Mouse (Mus musculus): ENCODE measurements around the gene Ptprj. TPM values are rescaled to one million over a fixed set of nuclear protein-coding genes. Genes with fewer than 3 reads are reported as not detected.

The Ptprj gene
- polyA plus RNA-seq, 1 experiment: 9.1 TPM

- Histone ChIP-seq H3K4me3 (ENCODE audit: control insufficient read depth, low read depth, low read length) (no peak overlapping the region), H3K4me1 (ENCODE audit: control insufficient read depth, insufficient read depth, low read length) (no peaks in the 10 kb centered on the region), H3K27me3 (ENCODE audit: control insufficient read depth, insufficient read depth, low read length) (no peaks in the 10 kb centered on the region), H3K27ac (ENCODE audit: control insufficient read depth, insufficient read depth, low read depth, low read length) (no peak overlapping the region), H3K36me3 (ENCODE audit: control insufficient read depth, insufficient read depth, low read length) (no peaks in the 10 kb centered on the region)
- no peak for TF ChIP-seq POLR2A (IDR thresholded peaks at IDR 0.05; ENCODE audit: control insufficient read depth, low read depth, low read length)
- no peak for TF ChIP-seq CTCF (IDR thresholded peaks at IDR 0.05; ENCODE audit: control insufficient read depth, insufficient read depth, insufficient replicate concordance, low read depth, low read length)
These were observed 77.1 kb downstream of the Ptprj start for GRCm38 (mm10) chr2:90503182-90503833.

- H3K36me3 ChIP-seq (ENCODE audit: control insufficient read depth, insufficient read depth, low read length): no peaks in the 10 kb centered on the region
- no peak overlapping the region for H3K4me3 ChIP-seq (ENCODE audit: control insufficient read depth, low read depth, low read length)
- H3K27ac ChIP-seq (ENCODE audit: control insufficient read depth, insufficient read depth, low read depth, low read length): no peak overlapping the region
- TF ChIP-seq CTCF (IDR thresholded peaks at IDR 0.05; ENCODE audit: control insufficient read depth, insufficient read depth, insufficient replicate concordance, low read depth, low read length): no peak
- H3K4me1 ChIP-seq (ENCODE audit: control insufficient read depth, insufficient read depth, low read length): no peaks in the 10 kb centered on the region
- H3K27me3 ChIP-seq (ENCODE audit: control insufficient read depth, insufficient read depth, low read length): no peaks in the 10 kb centered on the region
These were observed 77.7 kb downstream of the Ptprj start for GRCm38 (mm10) chr2:90502738-90503137.

GRCm38 (mm10) chr2:90501708-90502107 lies 78.7 kb downstream of the Ptprj start:
- H3K4me3 ChIP-seq (ENCODE audit: control insufficient read depth, low read depth, low read length): no peak overlapping the region
- TF ChIP-seq CTCF (IDR thresholded peaks at IDR 0.05; ENCODE audit: control insufficient read depth, insufficient read depth, insufficient replicate concordance, low read depth, low read length) (no peak), POLR2A (IDR thresholded peaks at IDR 0.05; ENCODE audit: control insufficient read depth, low read depth, low read length) (no peak)
- no peak overlapping the region for H3K27ac ChIP-seq (ENCODE audit: control insufficient read depth, insufficient read depth, low read depth, low read length)
- no peaks in the 10 kb centered on the region for H3K4me1 ChIP-seq (ENCODE audit: control insufficient read depth, insufficient read depth, low read length)
- H3K27me3 ChIP-seq (ENCODE audit: control insufficient read depth, insufficient read depth, low read length): no peaks in the 10 kb centered on the region
- no peaks in the 10 kb centered on the region for H3K36me3 ChIP-seq (ENCODE audit: control insufficient read depth, insufficient read depth, low read length)

- Histone ChIP-seq H3K36me3 (ENCODE audit: control insufficient read depth, insufficient read depth, low read length) (no peaks in the 10 kb centered on the region), H3K4me1 (ENCODE audit: control insufficient read depth, insufficient read depth, low read length) (no peaks in the 10 kb centered on the region), H3K27ac (ENCODE audit: control insufficient read depth, insufficient read depth, low read depth, low read length) (no peak overlapping the region), H3K4me3 (ENCODE audit: control insufficient read depth, low read depth, low read length) (no peak overlapping the region), H3K27me3 (ENCODE audit: control insufficient read depth, insufficient read depth, low read length) (no peaks in the 10 kb centered on the region)
- TF ChIP-seq CTCF (IDR thresholded peaks at IDR 0.05; ENCODE audit: control insufficient read depth, insufficient read depth, insufficient replicate concordance, low read depth, low read length): no peak
- no peak for TF ChIP-seq POLR2A (IDR thresholded peaks at IDR 0.05; ENCODE audit: control insufficient read depth, low read depth, low read length)
These were observed 79.6 kb downstream of the Ptprj start for GRCm38 (mm10) chr2:90500892-90501291.

GRCm38 (mm10) chr2:90499002-90499401 lies 81.4 kb downstream of the Ptprj start:
- Histone ChIP-seq H3K27me3 (ENCODE audit: control insufficient read depth, insufficient read depth, low read length) (no peaks in the 10 kb centered on the region), H3K36me3 (ENCODE audit: control insufficient read depth, insufficient read depth, low read length) (no peaks in the 10 kb centered on the region), H3K27ac (ENCODE audit: control insufficient read depth, insufficient read depth, low read depth, low read length) (no peak overlapping the region), H3K4me3 (ENCODE audit: control insufficient read depth, low read depth, low read length) (no peak overlapping the region), H3K4me1 (ENCODE audit: control insufficient read depth, insufficient read depth, low read length) (no peaks in the 10 kb centered on the region)
- no peak for TF ChIP-seq CTCF (IDR thresholded peaks at IDR 0.05; ENCODE audit: control insufficient read depth, insufficient read depth, insufficient replicate concordance, low read depth, low read length)

- TF ChIP-seq CTCF (IDR thresholded peaks at IDR 0.05; ENCODE audit: control insufficient read depth, insufficient read depth, insufficient replicate concordance, low read depth, low read length): no peak
- no peak for TF ChIP-seq POLR2A (IDR thresholded peaks at IDR 0.05; ENCODE audit: control insufficient read depth, low read depth, low read length)
These were observed 82.9 kb downstream of the Ptprj start for GRCm38 (mm10) chr2:90497551-90497950.

GRCm38 (mm10) chr2:90496680-90497074 lies 83.8 kb downstream of the Ptprj start:
- Histone ChIP-seq H3K27me3 (ENCODE audit: control insufficient read depth, insufficient read depth, low read length) (no peaks in the 10 kb centered on the region), H3K4me3 (ENCODE audit: control insufficient read depth, low read depth, low read length) (no peak overlapping the region), H3K4me1 (ENCODE audit: control insufficient read depth, insufficient read depth, low read length) (no peaks in the 10 kb centered on the region), H3K36me3 (ENCODE audit: control insufficient read depth, insufficient read depth, low read length) (no peaks in the 10 kb centered on the region), H3K27ac (ENCODE audit: control insufficient read depth, insufficient read depth, low read depth, low read length) (no peak overlapping the region)
- no peak for TF ChIP-seq POLR2A (IDR thresholded peaks at IDR 0.05; ENCODE audit: control insufficient read depth, low read depth, low read length)
- no peak for TF ChIP-seq CTCF (IDR thresholded peaks at IDR 0.05; ENCODE audit: control insufficient read depth, insufficient read depth, insufficient replicate concordance, low read depth, low read length)

More at GRCm38 (mm10) chr2:90497551-90497950, 82.9 kb downstream of the Ptprj start:
- H3K4me1 ChIP-seq (ENCODE audit: control insufficient read depth, insufficient read depth, low read length): no peaks in the 10 kb centered on the region
- H3K4me3 ChIP-seq (ENCODE audit: control insufficient read depth, low read depth, low read length): no peak overlapping the region
- H3K27ac ChIP-seq (ENCODE audit: control insufficient read depth, insufficient read depth, low read depth, low read length): no peak overlapping the region
- H3K36me3 ChIP-seq (ENCODE audit: control insufficient read depth, insufficient read depth, low read length): no peaks in the 10 kb centered on the region
- no peaks in the 10 kb centered on the region for H3K27me3 ChIP-seq (ENCODE audit: control insufficient read depth, insufficient read depth, low read length)
